In genomic region chr2:29764831-29765230, GRCm38 (mm10) we compare ENCODE assay signal across 9 mouse cellular contexts. TPM values are rescaled to one million over a fixed set of nuclear protein-coding genes. Genes with fewer than 3 reads are reported as not detected.
DNase-seq lines count a peak whose midpoint lies in the region; ATAC-seq lines count a peak whose summit lies in the region.
"Had no signal": no experiment of that assay in that cellular context is flagged by ENCODE, and none has a peak within 500 bp of the region (broad histone marks: within the 10 kb centered on the region; RNA-seq: fewer than 3 reads in every experiment).

No protein-coding gene starts in this region.

- no peaks in the 10 kb centered on the region for H3K9me3 ChIP-seq in forebrain, embryonic 14.5 days (replicated peaks; ENCODE audit: control insufficient read depth, low read length)
- no peaks in the 10 kb centered on the region for H3K9me3 ChIP-seq in intestine, embryonic 15.5 days
- H3K9me3 ChIP-seq in limb, embryonic 10.5 days (replicated peaks), result no peaks in the 10 kb centered on the region
- no peaks in the 10 kb centered on the region for H3K9me3 ChIP-seq in midbrain, embryonic 16.5 days (replicated peaks; ENCODE audit: control insufficient read depth, low read length, poor library complexity, severe bottlenecking)
- H3K9me3 ChIP-seq: megakaryocyte, embryonic 14.5 days had no signal

- 3% methylated on average over 1 of the region's 1 CpGs for WGBS in forebrain, embryonic 14.5 days
- 10% methylated on average over 1 of the region's 1 CpGs for WGBS in intestine, embryonic 15.5 days
- 6% methylated on average over 1 of the region's 1 CpGs for WGBS in limb, embryonic 10.5 days
- WGBS in midbrain, embryonic 16.5 days, result 0% methylated on average over 1 of the region's 1 CpGs

- H3K4me3 ChIP-seq in forebrain, embryonic 14.5 days (ENCODE audit: low read depth, low read length), result no peak overlapping the region
- H3K4me3 ChIP-seq in intestine, embryonic 15.5 days (replicated peaks), result no peak overlapping the region
- no peak overlapping the region for H3K4me3 ChIP-seq in limb, embryonic 10.5 days
- H3K4me3 ChIP-seq in midbrain, embryonic 16.5 days (ENCODE audit: low read depth, low read length), result no peak overlapping the region
- H3K4me3 ChIP-seq: megakaryocyte, embryonic 14.5 days had no signal

- H3K36me3 ChIP-seq in forebrain, embryonic 14.5 days (ENCODE audit: control insufficient read depth, insufficient read depth, low read length), result no peaks in the 10 kb centered on the region
- no peaks in the 10 kb centered on the region for H3K36me3 ChIP-seq in intestine, embryonic 15.5 days
- no peaks in the 10 kb centered on the region for H3K36me3 ChIP-seq in limb, embryonic 10.5 days
- no peaks in the 10 kb centered on the region for H3K36me3 ChIP-seq in midbrain, embryonic 16.5 days (ENCODE audit: control insufficient read depth, insufficient read depth, low read length)

- no peaks in the 10 kb centered on the region for H3K27me3 ChIP-seq in forebrain, embryonic 14.5 days (replicated peaks; ENCODE audit: control insufficient read depth, insufficient read depth, low read length)
- H3K27me3 ChIP-seq in intestine, embryonic 15.5 days (replicated peaks), result no peaks in the 10 kb centered on the region
- H3K27me3 ChIP-seq in limb, embryonic 10.5 days (ENCODE audit: low read depth, poor library complexity, severe bottlenecking), result peaks cover 7% of the 10 kb centered on the region; the same call in 1 of the 2 replicates
- H3K27me3 ChIP-seq in midbrain, embryonic 16.5 days (ENCODE audit: control insufficient read depth, insufficient read depth, low read depth, low read length), result no peaks in the 10 kb centered on the region

- DNase-seq in left cerebral cortex, adult 11 months (ENCODE audit: low spot score), result peak; percentile 45
- DNase-seq in left cerebral cortex, adult 8-10 months (ENCODE audit: low spot score in 2 of 2), result no peak
- DNase-seq in c-Kit-positive CD71-negative TER-119-negative erythroid progenitor cells, embryonic 14.5 days (ENCODE audit: low read depth), result peak; percentile 56
- DNase-seq in forebrain, embryonic 14.5 days (ENCODE audit: low spot score), result peak; percentile 77
- DNase-seq in limb, embryonic 10.5 days (ENCODE audit: low spot score), result peak; percentile 80
- peak; percentile 26 to 44 for DNase-seq in spleen, postnatal 36 days (ENCODE audit: low spot score in 2 of 2)

- no peak overlapping the region for H3K4me2 ChIP-seq in forebrain, embryonic 14.5 days (ENCODE audit: low read length)
- H3K4me2 ChIP-seq in intestine, embryonic 15.5 days (replicated peaks), result no peak overlapping the region
- H3K4me2 ChIP-seq in midbrain, embryonic 16.5 days (ENCODE audit: low read length), result no peak overlapping the region

- no peak overlapping the region for H3K9ac ChIP-seq in forebrain, embryonic 14.5 days (ENCODE audit: low read length)
- no peak overlapping the region for H3K9ac ChIP-seq in intestine, embryonic 15.5 days
- H3K9ac ChIP-seq in midbrain, embryonic 16.5 days (ENCODE audit: low read depth, low read length), result no peak overlapping the region

- no peaks in the 10 kb centered on the region for H3K4me1 ChIP-seq in forebrain, embryonic 14.5 days (ENCODE audit: control insufficient read depth, insufficient read depth, low read length)
- 0 out of 2 replicates have a peak, but pooled peaks cover 9% of the 10 kb centered on the region for H3K4me1 ChIP-seq in intestine, embryonic 15.5 days (replicated peaks)
- H3K4me1 ChIP-seq in limb, embryonic 10.5 days, result no peaks in the 10 kb centered on the region
- H3K4me1 ChIP-seq in midbrain, embryonic 16.5 days (ENCODE audit: control insufficient read depth, insufficient read depth, low read length), result no peaks in the 10 kb centered on the region

- peak; percentile 58 for ATAC-seq in forebrain, embryonic 14.5 days
- ATAC-seq in intestine, embryonic 15.5 days, result peak; percentile 54
- ATAC-seq in midbrain, embryonic 16.5 days, result 0 out of 2 replicates have a peak, but pooled peaks have one; percentile 32

- no peak overlapping the region for H3K27ac ChIP-seq in forebrain, embryonic 14.5 days (ENCODE audit: low read depth, low read length)
- no peak overlapping the region for H3K27ac ChIP-seq in intestine, embryonic 15.5 days
- no peak overlapping the region for H3K27ac ChIP-seq in limb, embryonic 10.5 days
- no peak overlapping the region for H3K27ac ChIP-seq in midbrain, embryonic 16.5 days (ENCODE audit: low read length)

RNA-seq across cellular contexts. Expression of gene Gm13547, which starts 5.7 kb away (rescaled TPM):
- under 1 TPM in 1 of 4 experiments, not detected in 3; 0.63 TPM for total RNA-seq in left cerebral cortex, adult 8-10 months (2022)
- not detected in 2 replicates for polyA plus RNA-seq in forebrain, embryonic 14.5 days (2014; fragmentation: Nextera tagmentation; extraction: Ambion mirVana)
- 0.33 and 0.95 TPM in 2 replicates for polyA plus RNA-seq in intestine, embryonic 15.5 days (2015; fragmentation: Nextera tagmentation; extraction: Ambion mirVana)
- polyA plus RNA-seq in limb, embryonic 10.5 days (2016; fragmentation: Nextera tagmentation; extraction: Ambion mirVana), result 0.68 TPM in 1 of 2 replicates, not detected in the other
- polyA plus RNA-seq in midbrain, embryonic 16.5 days (2015; fragmentation: Nextera tagmentation; extraction: Ambion mirVana), result not detected in 2 replicates

RNA-seq across cellular contexts. Expression of gene Gm13420, which starts 13.3 kb away (rescaled TPM):
- 1 to 10 TPM in 3 of 4 experiments, under 1 TPM in 1; 0.44 to 2.5 (median 1.4) TPM for total RNA-seq in left cerebral cortex, adult 8-10 months (2022)
- not detected in 2 replicates for polyA plus RNA-seq in forebrain, embryonic 14.5 days (2014; fragmentation: Nextera tagmentation; extraction: Ambion mirVana)
- polyA plus RNA-seq in intestine, embryonic 15.5 days (2015; fragmentation: Nextera tagmentation; extraction: Ambion mirVana), result 0.43 and 1.3 TPM in 2 replicates
- polyA plus RNA-seq in limb, embryonic 10.5 days (2016; fragmentation: Nextera tagmentation; extraction: Ambion mirVana), result 0.26 TPM in 1 of 2 replicates, not detected in the other
- 0.23 and 0.32 TPM in 2 replicates for polyA plus RNA-seq in midbrain, embryonic 16.5 days (2015; fragmentation: Nextera tagmentation; extraction: Ambion mirVana)

RNA-seq across cellular contexts. Expression of gene Coq4, which starts 22.5 kb away (rescaled TPM):
- 10 to 100 TPM; 20.1 to 31.2 (median 22.6) TPM for total RNA-seq in left cerebral cortex, adult 8-10 months (2022)
- polyA plus RNA-seq in forebrain, embryonic 14.5 days (2014; fragmentation: Nextera tagmentation; extraction: Ambion mirVana), result 36.0 and 37.5 TPM in 2 replicates
- 45.7 and 56.6 TPM in 2 replicates for polyA plus RNA-seq in intestine, embryonic 15.5 days (2015; fragmentation: Nextera tagmentation; extraction: Ambion mirVana)
- 45.5 and 52.8 TPM in 2 replicates for polyA plus RNA-seq in limb, embryonic 10.5 days (2016; fragmentation: Nextera tagmentation; extraction: Ambion mirVana)
- 38.3 and 40.5 TPM in 2 replicates for polyA plus RNA-seq in midbrain, embryonic 16.5 days (2015; fragmentation: Nextera tagmentation; extraction: Ambion mirVana)

RNA-seq across cellular contexts. Expression of gene Trub2, which starts 23.5 kb away (rescaled TPM):
- 10 to 100 TPM; 45.4 to 53.5 (median 50.2) TPM for total RNA-seq in left cerebral cortex, adult 8-10 months (2022)
- 26.8 and 31.1 TPM in 2 replicates for polyA plus RNA-seq in forebrain, embryonic 14.5 days (2014; fragmentation: Nextera tagmentation; extraction: Ambion mirVana)
- polyA plus RNA-seq in intestine, embryonic 15.5 days (2015; fragmentation: Nextera tagmentation; extraction: Ambion mirVana), result 30.5 and 40.5 TPM in 2 replicates
- 65.7 and 73.8 TPM in 2 replicates for polyA plus RNA-seq in limb, embryonic 10.5 days (2016; fragmentation: Nextera tagmentation; extraction: Ambion mirVana)
- 30.8 and 32.8 TPM in 2 replicates for polyA plus RNA-seq in midbrain, embryonic 16.5 days (2015; fragmentation: Nextera tagmentation; extraction: Ambion mirVana)

RNA-seq across cellular contexts. Expression of gene Slc27a4, which starts 37.6 kb away (rescaled TPM):
- 10 to 100 TPM; 73.1 to 75.0 (median 74.0) TPM for total RNA-seq in left cerebral cortex, adult 8-10 months (2022)
- polyA plus RNA-seq in forebrain, embryonic 14.5 days (2014; fragmentation: Nextera tagmentation; extraction: Ambion mirVana), result 22.6 and 26.1 TPM in 2 replicates
- 31.8 and 35.2 TPM in 2 replicates for polyA plus RNA-seq in intestine, embryonic 15.5 days (2015; fragmentation: Nextera tagmentation; extraction: Ambion mirVana)
- polyA plus RNA-seq in limb, embryonic 10.5 days (2016; fragmentation: Nextera tagmentation; extraction: Ambion mirVana), result 8.5 and 9.8 TPM in 2 replicates
- 42.6 and 43.2 TPM in 2 replicates for polyA plus RNA-seq in midbrain, embryonic 16.5 days (2015; fragmentation: Nextera tagmentation; extraction: Ambion mirVana)

Comparison
In these comparisons a context has a peak if more than half of its experiments do, and no peak if none do; other contexts are left out.
1. DNase-seq: peak in left cerebral cortex, adult 11 months (single experiment), c-Kit-positive CD71-negative TER-119-negative erythroid progenitor cells, embryonic 14.5 days (single experiment), forebrain, embryonic 14.5 days (single experiment), limb, embryonic 10.5 days (single experiment) and spleen, postnatal 36 days (2 of 2); none in left cerebral cortex, adult 8-10 months (0 of 2).
2. Peak in every context shown above with its lines, with median percentiles within 50 percentile points of each other: ATAC-seq.